Mouse (Mus musculus) liver, embryonic 14.5 days (tissue): Measurements from ENCODE around the gene Pgd. TPM values are rescaled to one million over a fixed set of nuclear protein-coding genes. Genes with fewer than 3 reads are reported as not detected.

Source experiments
- ATAC-seq: fragments of 200-750 bp; cut with Nextera tagmentation; 2 replicates; pipeline ENCODE4 v1.8.0; 2017; ENCODE audit warnings: moderate number of reproducible peaks, mild to moderate bottlenecking, moderate library complexity; ENCODE audit not compliant: insufficient read depth
- DNase-seq, 3 experiments: peaks; one replicate each; pipeline ENCODE4 v3.0.0-alpha.2; 2012 to 2013; ENCODE audit warnings: low read depth in 3 of 3, low spot score in 3 of 3
- H3K27ac ChIP-seq: fragments of 300-500 bp; sonication (generic); 2 replicates; pipeline ENCODE4 v1.5.1; 2014; ENCODE audit warnings: moderate library complexity, mild to moderate bottlenecking, control low read depth, inconsistent platforms
- H3K27me3 ChIP-seq: fragments of 300-500 bp; sonication (generic); 2 replicates; pipeline ENCODE4 v1.6.1; 2014; ENCODE audit warnings: mild to moderate bottlenecking, low read length, moderate library complexity; ENCODE audit not compliant: control insufficient read depth, insufficient read depth
- H3K36me3 ChIP-seq: fragments of 300-500 bp; sonication (generic); replicated peaks from 2 replicates; pipeline ENCODE4 v1.6.1; 2014; ENCODE audit warnings: low read depth; ENCODE audit not compliant: control insufficient read depth, insufficient read depth
- H3K4me1 ChIP-seq, 2 experiments: fragments of 200-500 bp in 1 of 2; fragments of 300-500 bp in 1 of 2; sonication (generic) in 1 of 2; replicated peaks; 2 replicates each; pipeline ENCODE4 v1.6.1; 2012 to 2014; ENCODE audit warnings: antibody characterized with exemption in 1 of 2, inconsistent platforms in 1 of 2, low read length in 1 of 2; ENCODE audit not compliant: control insufficient read depth in 2 of 2, insufficient read depth in 2 of 2
- H3K4me2 ChIP-seq: fragments of 300-500 bp; sonication (generic); 2 replicates; pipeline ENCODE4 v1.6.1; 2014; ENCODE audit warnings: low read depth, mild to moderate bottlenecking, control low read depth, moderate library complexity
- H3K4me3 ChIP-seq, 2 experiments: fragments of 200-500 bp in 1 of 2; fragments of 300-500 bp in 1 of 2; sonication (generic) in 1 of 2; 2 replicates each; pipeline ENCODE4 v1.5.1; 2012 to 2014; ENCODE audit warnings: low read depth in 2 of 2, low read length in 2 of 2, mild to moderate bottlenecking in 2 of 2, control low read depth in 1 of 2, inconsistent platforms in 1 of 2, moderate library complexity in 1 of 2; ENCODE audit not compliant: insufficient read depth in 1 of 2
- H3K9ac ChIP-seq: fragments of 300-500 bp; sonication (generic); replicated peaks from 2 replicates; pipeline ENCODE4 v1.6.1; 2014; ENCODE audit warnings: mild to moderate bottlenecking, control low read depth, moderate library complexity
- H3K9me3 ChIP-seq: fragments of 300-500 bp; sonication (generic); 2 replicates; pipeline ENCODE4 v1.6.1; 2016; ENCODE audit warnings: low read length, mixed read lengths; ENCODE audit not compliant: control insufficient read depth
- CTCF ChIP-seq: IDR thresholded peaks from 2 replicates; pipeline ENCODE4 v1.5.1; 2016; ENCODE audit warnings: antibody characterized with exemption, low read depth, control low read depth
- EP300 ChIP-seq: IDR thresholded peaks from 2 replicates; pipeline ENCODE4 v1.6.1; 2016; ENCODE audit warnings: antibody characterized with exemption, low read depth
- WGBS: fragments of 180-500 bp; shearing (Covaris S2); extraction: QIAGEN DNeasy Blood & Tissue Kit; methylation state at CpG from one replicate; pipeline ENCODE4 v1.1.7; 2014; ENCODE audit not compliant: insufficient replicate concordance; 5-methylcytosine and 5-hydroxymethylcytosine counted together
- polyA plus RNA-seq, 2 experiments: library from polyadenylated mRNA; depleted of rRNA in 1 of 2; stranded (reverse) in 1 of 2; unstranded in 1 of 2; fragments of >200 nt; fragmentation: Nextera tagmentation in 1 of 2; extraction: Ambion mirVana in 1 of 2; gene quantifications; 2 replicates each; pipeline versions ENCODE4 v1.2.1 to v1.2.3; 2012 to 2014

Gene Pgd
- polyA plus RNA-seq, 2 experiments, result 25.5 to 44.6 TPM

DNA sequence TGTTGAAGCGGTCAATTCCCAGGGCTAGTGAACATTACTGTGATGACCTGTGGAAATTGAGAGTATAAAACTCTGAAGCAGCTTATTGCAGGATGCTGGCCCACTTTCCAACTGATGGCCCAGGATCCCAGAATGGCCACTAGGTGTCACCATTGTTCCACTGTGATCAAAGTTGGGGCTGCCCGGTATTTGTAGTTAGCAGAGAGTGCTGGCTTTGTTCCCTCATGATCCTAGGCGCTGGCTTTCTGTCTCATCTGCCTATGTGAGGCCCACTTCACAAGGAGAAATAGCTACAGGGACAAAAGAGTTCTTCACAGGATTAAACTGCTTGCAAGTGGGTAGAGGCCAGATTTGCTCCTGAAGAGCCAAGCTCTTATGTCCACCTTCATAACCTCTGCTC, 22.1 kb downstream of the Pgd start:
- ATAC-seq (peak; percentile 57; the same call in 1 of the 2 replicates), DNase-seq (peak; percentile 42 to 52 (median 46))
- no peak overlapping the region for H3K4me3 ChIP-seq
- WGBS, result 5% methylated on average over 3 of the region's 3 CpGs
- no peak for TF ChIP-seq EP300
- peak; percentile 97 for TF ChIP-seq CTCF
- H3K27ac ChIP-seq, result no peak overlapping the region
- H3K36me3 ChIP-seq, result no peaks in the 10 kb centered on the region; the same call in 1 of the 2 replicates
- H3K4me1 ChIP-seq, result peaks cover 0 to 13% of the 10 kb centered on the region in 2 experiments; a peak in 2 of 4 replicates
- no peaks in the 10 kb centered on the region for H3K9me3 ChIP-seq
- H3K9ac ChIP-seq, result no peak overlapping the region
- H3K27me3 ChIP-seq, result no peaks in the 10 kb centered on the region
- no peak overlapping the region for H3K4me2 ChIP-seq

DNA sequence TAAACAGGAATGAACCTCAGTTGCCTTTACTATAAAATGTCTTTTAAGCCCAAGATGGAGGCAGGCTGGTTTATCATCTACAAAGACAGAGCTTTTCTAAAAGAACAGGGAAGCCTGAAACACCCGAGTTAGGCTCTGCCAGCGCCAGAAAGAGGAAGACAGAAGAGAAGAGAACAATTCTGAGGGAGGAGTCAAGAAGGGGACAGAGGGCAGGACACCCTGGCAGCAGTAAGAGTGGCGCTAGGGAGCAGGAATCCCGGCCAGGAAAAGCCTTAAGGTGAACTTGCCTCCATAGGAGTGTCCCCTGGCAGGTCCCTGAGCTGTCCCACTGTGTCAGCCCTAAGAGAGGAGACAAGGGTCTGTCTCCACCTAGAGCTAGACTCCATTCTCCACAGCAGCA, 23.0 kb downstream of the Pgd start:
- no peak for ATAC-seq

DNA sequence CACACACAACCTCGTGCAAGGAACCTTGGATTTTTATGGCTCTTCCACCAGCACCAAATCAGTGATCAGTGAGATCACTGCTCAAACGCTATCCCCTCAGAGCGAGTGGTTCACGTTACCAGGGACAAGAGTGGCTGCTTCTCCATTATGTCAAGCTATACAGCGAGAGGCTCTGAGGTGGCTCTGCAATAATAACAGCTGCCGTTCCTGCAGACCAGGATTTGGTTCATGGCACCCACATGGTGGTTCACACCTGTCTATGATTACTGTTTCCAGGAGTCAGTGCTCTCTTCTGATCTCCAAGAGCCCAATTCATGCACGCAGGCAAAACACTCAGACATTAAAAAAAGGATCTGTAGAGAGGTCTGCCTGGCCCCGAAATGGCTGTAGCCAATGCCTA, 28.1 kb downstream of the Pgd start:
- ATAC-seq, result no peak
- Histone ChIP-seq H3K4me3 (no peak overlapping the region), H3K4me1 (peaks cover 3 to 4% of the 10 kb centered on the region in 2 experiments; a peak in 2 of 4 replicates), H3K4me2 (no peak overlapping the region), H3K9ac (no peak overlapping the region), H3K36me3 (no peaks in the 10 kb centered on the region), H3K27ac (no peak overlapping the region), H3K27me3 (no peaks in the 10 kb centered on the region), H3K9me3 (no peaks in the 10 kb centered on the region)
- 76% methylated on average over 8 of the region's 8 CpGs for WGBS
- TF ChIP-seq EP300, result no peak
- no peak for TF ChIP-seq CTCF
- DNase-seq, result no peak

More for the DNA sequence above, 23.0 kb downstream of the Pgd start:
- no peaks in the 10 kb centered on the region for H3K27me3 ChIP-seq
- DNase-seq, result no peak
- H3K4me1 ChIP-seq, result peaks cover 0 to 13% of the 10 kb centered on the region in 2 experiments; a peak in 2 of 4 replicates
- no peaks in the 10 kb centered on the region for H3K36me3 ChIP-seq
- no peak overlapping the region for H3K4me3 ChIP-seq
- H3K9me3 ChIP-seq, result no peaks in the 10 kb centered on the region
- no peak overlapping the region for H3K27ac ChIP-seq
- WGBS, result 12% methylated on average over 4 of the region's 4 CpGs
- no peak overlapping the region for H3K9ac ChIP-seq
- H3K4me2 ChIP-seq, result no peak overlapping the region
- TF ChIP-seq CTCF (no peak), EP300 (no peak)

DNA sequence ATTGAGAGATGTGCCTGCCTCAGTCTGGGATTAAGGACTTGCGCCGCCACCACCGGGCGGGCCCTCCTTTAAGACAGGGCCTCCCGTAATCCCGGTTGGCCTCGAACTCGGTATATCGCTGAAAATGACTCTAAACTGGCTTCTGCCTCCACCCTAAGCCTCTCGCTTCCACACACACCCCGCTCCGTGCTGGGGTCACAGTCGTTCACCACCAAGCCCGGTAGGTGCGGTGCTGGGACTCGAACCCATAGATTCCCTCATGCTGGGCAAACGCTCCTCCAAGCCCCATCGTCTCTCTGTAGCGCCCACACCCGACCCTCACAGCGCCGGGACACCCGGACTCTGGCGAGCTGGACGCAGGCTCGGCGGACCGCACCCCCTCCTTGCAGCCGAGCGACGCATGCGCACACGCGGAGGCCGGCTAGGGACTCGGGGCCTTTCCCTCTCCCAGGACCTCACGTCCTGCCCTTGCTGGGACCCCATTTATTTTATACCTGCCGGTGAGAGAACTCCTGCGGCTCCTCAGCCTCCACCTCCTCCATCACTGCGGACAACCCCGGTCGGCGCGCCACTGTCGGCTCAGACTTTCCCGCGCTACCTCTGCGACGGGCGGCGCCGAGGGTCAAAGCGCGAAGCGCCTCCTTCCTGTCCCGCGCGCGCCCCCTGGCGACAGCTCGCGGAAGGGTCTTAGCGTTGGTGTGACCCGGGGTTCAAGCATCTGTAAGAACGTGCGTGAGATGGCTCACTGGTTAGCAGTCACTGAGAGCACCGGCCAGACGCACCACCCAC, 29.4 kb downstream of the Pgd start, which contains the start of gene Cenps:
TSS of gene Cenps (minus strand) at position 648 of the 789 bp plus-strand sequence.
- H3K36me3 ChIP-seq, result no peaks in the 10 kb centered on the region
- under 1% methylated on average over 61 of the region's 68 CpGs for WGBS
- no peaks in the 10 kb centered on the region for H3K27me3 ChIP-seq
- peak within 1 kb of the TSS; percentile 52 for H3K27ac ChIP-seq
- ATAC-seq (peak; percentile 90), DNase-seq (peak; percentile 69 to 77 (median 69))
- peak within 1 kb of the TSS; percentile 79 for H3K9ac ChIP-seq
- TF ChIP-seq EP300 (no peak), CTCF (peak; percentile 98)
- H3K4me2 ChIP-seq, result peak within 1 kb of the TSS; percentile 89
- H3K9me3 ChIP-seq, result no peaks in the 10 kb centered on the region
- H3K4me1 ChIP-seq, result peaks cover 3 to 4% of the 10 kb centered on the region in 2 experiments; a peak in 2 of 4 replicates
- peak within 1 kb of the TSS; percentile 71 to 76 for H3K4me3 ChIP-seq

DNA sequence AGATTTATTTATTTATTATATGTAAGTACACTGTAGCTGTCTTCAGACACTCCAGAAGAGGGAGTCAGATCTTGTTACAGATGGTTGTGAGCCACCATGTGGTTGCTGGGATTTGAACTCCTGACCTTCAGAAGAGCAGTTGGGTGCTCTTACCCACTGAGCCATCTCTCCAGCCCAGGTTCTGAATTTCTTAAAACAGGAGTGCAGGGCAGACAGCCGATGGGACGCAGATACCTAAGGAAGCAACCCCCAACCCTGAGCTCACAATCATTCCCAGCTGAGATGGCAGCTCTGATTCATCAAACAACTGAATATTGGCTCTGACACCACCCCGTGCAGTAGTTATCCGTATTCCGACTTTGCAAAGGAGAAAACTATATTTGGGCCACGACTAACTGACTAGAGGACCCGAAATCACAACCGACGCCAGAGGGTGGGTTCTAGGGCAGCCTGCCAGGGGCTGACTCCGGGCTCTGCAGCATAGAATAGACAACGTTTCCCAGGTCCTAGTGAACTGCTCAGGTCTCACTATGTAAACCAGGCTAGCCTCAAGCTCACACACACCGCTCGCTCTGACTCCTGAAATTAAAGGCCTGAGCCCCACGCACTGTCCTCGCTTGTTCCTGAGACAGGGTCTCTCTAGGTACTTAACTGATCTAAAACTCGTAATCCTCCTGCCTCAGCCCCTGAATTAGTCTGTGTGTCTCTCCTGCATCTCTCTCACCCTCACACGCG, 30.3 kb downstream of the Pgd start:
- Histone ChIP-seq H3K4me2 (peak overlapping the region; percentile 89), H3K4me1 (peaks cover 3 to 4% of the 10 kb centered on the region in 2 experiments; a peak in 2 of 4 replicates), H3K36me3 (no peaks in the 10 kb centered on the region), H3K27ac (no peak overlapping the region; the same call in 1 of the 2 replicates), H3K4me3 (peak overlapping the region; percentile 71 to 76), H3K9ac (peak overlapping the region; percentile 79), H3K9me3 (no peaks in the 10 kb centered on the region), H3K27me3 (no peaks in the 10 kb centered on the region)
- ATAC-seq (no peak), DNase-seq (no peak)
- no peak for TF ChIP-seq EP300
- no peak for TF ChIP-seq CTCF
- 71% methylated on average over 18 of the region's 18 CpGs for WGBS
